Mouse (Mus musculus): ENCODE results near the gene Trp53inp2.

Trp53inp2 gene

GRCm38 (mm10) chr2:155380261-155381059 lies at the start of gene Trp53inp2:
Trp53inp2 (plus strand) TSS chr2:155381059.
- peak; percentile 65 for DNase-seq

GRCm38 (mm10) chr2:155331351-155331750 lies 49.5 kb upstream of the Trp53inp2 start:
- no peak for DNase-seq

- no peak for DNase-seq
Observed at GRCm38 (mm10) chr2:155333421-155333820, 47.4 kb upstream of the Trp53inp2 start.

- no peak for DNase-seq
Observed at GRCm38 (mm10) chr2:155335231-155335630, 45.6 kb upstream of the Trp53inp2 start.

GRCm38 (mm10) chr2:155336254-155336653 lies 44.6 kb upstream of the Trp53inp2 start:
- DNase-seq = no peak

GRCm38 (mm10) chr2:155340166-155340565 lies 40.7 kb upstream of the Trp53inp2 start:
- no peak for DNase-seq

- no peak for DNase-seq
Observed at GRCm38 (mm10) chr2:155346670-155347069, 34.2 kb upstream of the Trp53inp2 start.

GRCm38 (mm10) chr2:155354402-155354801 lies 26.5 kb upstream of the Trp53inp2 start:
- DNase-seq = no peak

GRCm38 (mm10) chr2:155356971-155357591 lies 23.8 kb upstream of the Trp53inp2 start, which contains the start of gene Pigu:
Pigu (minus strand) TSS chr2:155357430.
- peak; percentile 95 for DNase-seq

- peak; percentile 55 for DNase-seq
Observed at GRCm38 (mm10) chr2:155357686-155358399, 23.0 kb upstream of the Trp53inp2 start.

- no peak for DNase-seq
Observed at GRCm38 (mm10) chr2:155367635-155368284, 13.1 kb upstream of the Trp53inp2 start.

GRCm38 (mm10) chr2:155369333-155369883 lies 11.5 kb upstream of the Trp53inp2 start:
- peak; percentile 52 for DNase-seq

GRCm38 (mm10) chr2:155372451-155372850 lies 8.4 kb upstream of the Trp53inp2 start:
- no peak for DNase-seq

- no peak for DNase-seq
Observed at GRCm38 (mm10) chr2:155373302-155373701, 7.6 kb upstream of the Trp53inp2 start.

- DNase-seq = no peak
Observed at GRCm38 (mm10) chr2:155373886-155374285, 7.0 kb upstream of the Trp53inp2 start.

GRCm38 (mm10) chr2:155374521-155374920 lies 6.3 kb upstream of the Trp53inp2 start:
- DNase-seq = no peak

- no peak for DNase-seq
Observed at GRCm38 (mm10) chr2:155376191-155376590, 4.7 kb upstream of the Trp53inp2 start.

GRCm38 (mm10) chr2:155381060-155381437 lies 190 bp downstream of the Trp53inp2 start:
- DNase-seq = no peak

GRCm38 (mm10) chr2:155381643-155382331 lies 928 bp downstream of the Trp53inp2 start:
- peak; percentile 99 for DNase-seq

GRCm38 (mm10) chr2:155382332-155382700 lies 1.5 kb downstream of the Trp53inp2 start:
- DNase-seq = no peak

- DNase-seq = peak; percentile 49
Observed at GRCm38 (mm10) chr2:155382791-155383438, 2.1 kb downstream of the Trp53inp2 start.

GRCm38 (mm10) chr2:155385090-155385489 lies 4.2 kb downstream of the Trp53inp2 start:
- DNase-seq = peak; percentile 86

All from kidney, adult 18-20 months (tissue).